Mouse (Mus musculus): ENCODE data around the gene Gad1. TPM values are rescaled to one million over a fixed set of nuclear protein-coding genes. Genes with fewer than 3 reads are reported as not detected.

Gene Gad1
- polyA plus RNA-seq, 1 experiment from 2014 or later: 105 TPM

DNA sequence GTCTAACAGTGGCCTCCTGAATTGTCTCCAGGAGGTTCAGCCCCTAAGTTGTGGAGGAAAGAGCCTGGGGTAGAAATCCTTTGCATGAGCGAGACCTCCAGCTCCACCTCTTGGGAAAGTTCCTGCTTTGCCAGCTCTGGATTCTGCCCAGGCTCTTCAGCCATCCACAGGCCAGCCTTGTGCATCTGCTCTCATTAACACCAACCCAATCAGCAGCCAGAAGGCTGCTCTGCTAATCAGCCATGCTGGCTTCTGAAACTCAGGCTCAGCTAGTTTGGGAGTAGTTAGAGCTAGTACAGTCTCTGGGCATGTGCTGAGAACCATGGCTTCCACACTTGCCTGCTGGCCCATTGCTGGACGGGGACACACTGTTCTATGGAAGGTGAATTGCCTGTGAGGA lies 43.0 kb downstream of the Gad1 start:
- Histone ChIP-seq H3K4me1 (replicated peaks) (peaks cover 11% of the 10 kb centered on the region), H3K27ac (replicated peaks) (no peak overlapping the region), H3K9ac (no peak overlapping the region), H3K4me2 (no peak overlapping the region), H3K4me3 (no peak overlapping the region), H3K9me3 (no peaks in the 10 kb centered on the region), H3K36me3 (peaks cover 11% of the 10 kb centered on the region; the same call in 1 of the 2 replicates), H3K27me3 (no peaks in the 10 kb centered on the region)
- whole genome bisulfite sequencing: 66% methylated on average over 2 of the region's 2 CpGs
- no peak for ATAC-seq (ENCODE audit: low FRiP score, low read depth)

DNA sequence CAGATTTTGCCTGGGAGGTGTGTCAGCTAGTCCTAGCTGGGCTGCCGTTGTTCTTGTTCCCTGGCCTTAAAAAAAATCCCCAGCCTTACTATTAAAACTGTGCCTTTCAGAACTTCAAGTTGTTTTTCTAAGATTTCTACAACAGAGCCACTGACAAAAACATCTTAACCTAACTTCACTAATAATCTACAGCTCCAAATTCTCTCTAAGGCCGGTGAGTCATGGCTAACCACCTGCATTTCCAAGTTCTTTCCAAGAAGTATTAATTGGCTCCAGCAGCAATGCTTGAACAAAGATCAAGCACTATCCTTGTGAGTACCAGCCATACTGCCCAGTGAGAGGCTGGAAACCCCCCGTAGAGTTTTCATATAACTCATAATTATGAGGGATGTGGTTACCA lies 56.9 kb downstream of the Gad1 start:
- H3K4me1 ChIP-seq (replicated peaks): no peaks in the 10 kb centered on the region
- H3K36me3 ChIP-seq: no peaks in the 10 kb centered on the region
- no peak for ATAC-seq (ENCODE audit: low FRiP score, low read depth)
- 82% methylated on average over 3 of the region's 3 CpGs for WGBS
- H3K9ac ChIP-seq: no peak overlapping the region
- no peak overlapping the region for H3K27ac ChIP-seq (replicated peaks)
- no peak overlapping the region for H3K4me3 ChIP-seq
- H3K4me2 ChIP-seq: no peak overlapping the region
- H3K9me3 ChIP-seq: no peaks in the 10 kb centered on the region
- no peaks in the 10 kb centered on the region for H3K27me3 ChIP-seq

DNA sequence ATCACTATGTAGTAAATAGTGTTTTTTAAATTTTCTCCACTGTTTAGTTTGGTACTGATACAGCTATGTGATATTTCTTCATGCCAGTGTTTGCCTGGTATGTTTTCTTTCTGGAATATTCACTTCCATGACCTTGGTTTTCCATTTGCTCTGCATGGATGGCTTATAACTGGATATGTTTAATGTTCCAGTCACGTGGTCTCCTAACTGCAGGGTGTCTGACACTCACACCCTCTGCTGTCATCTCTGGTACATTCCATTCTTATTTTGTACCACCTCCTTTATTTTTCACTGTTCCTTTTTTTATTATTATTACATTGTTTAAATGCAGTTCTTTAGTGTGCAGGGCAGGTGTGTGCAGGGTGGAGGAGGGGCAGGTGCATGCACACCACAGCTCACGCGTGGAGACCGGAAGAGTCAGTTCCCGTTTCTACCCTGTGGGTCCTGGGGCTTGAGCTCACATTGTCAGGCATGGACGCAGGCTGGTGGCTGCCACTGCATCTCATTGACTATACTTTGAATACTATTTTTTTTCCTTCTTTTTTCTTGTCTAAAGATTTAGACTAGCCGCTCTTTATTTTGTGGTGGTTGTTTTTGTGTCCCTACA lies 62.0 kb downstream of the Gad1 start:
- Histone ChIP-seq H3K4me2 (no peak overlapping the region), H3K36me3 (no peaks in the 10 kb centered on the region), H3K27me3 (no peaks in the 10 kb centered on the region), H3K4me3 (no peak overlapping the region), H3K9ac (no peak overlapping the region), H3K9me3 (no peaks in the 10 kb centered on the region), H3K4me1 (replicated peaks) (no peaks in the 10 kb centered on the region), H3K27ac (replicated peaks) (no peak overlapping the region)
- ATAC-seq (ENCODE audit: low FRiP score, low read depth): no peak
- 86% methylated on average over 7 of the region's 7 CpGs for WGBS

DNA sequence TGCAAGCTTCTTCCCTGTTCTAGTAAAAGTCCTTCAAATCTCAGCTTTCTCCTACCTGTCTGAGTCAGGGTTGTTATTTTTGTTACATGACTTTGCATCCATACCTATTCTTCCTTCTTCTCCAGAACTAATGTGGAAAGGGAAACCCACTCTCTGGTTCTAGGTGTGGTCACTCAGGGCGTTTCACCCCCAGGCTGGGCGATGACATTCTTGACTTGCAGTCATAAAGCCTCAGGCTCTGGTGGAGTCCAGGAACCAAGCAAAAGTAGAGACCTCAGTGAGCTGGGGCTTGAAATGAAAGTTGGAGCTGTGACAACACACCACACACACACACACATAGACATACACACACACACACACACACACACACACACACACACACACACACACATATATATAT lies 63.2 kb downstream of the Gad1 start:
- H3K27ac ChIP-seq (replicated peaks): no peak overlapping the region

DNA sequence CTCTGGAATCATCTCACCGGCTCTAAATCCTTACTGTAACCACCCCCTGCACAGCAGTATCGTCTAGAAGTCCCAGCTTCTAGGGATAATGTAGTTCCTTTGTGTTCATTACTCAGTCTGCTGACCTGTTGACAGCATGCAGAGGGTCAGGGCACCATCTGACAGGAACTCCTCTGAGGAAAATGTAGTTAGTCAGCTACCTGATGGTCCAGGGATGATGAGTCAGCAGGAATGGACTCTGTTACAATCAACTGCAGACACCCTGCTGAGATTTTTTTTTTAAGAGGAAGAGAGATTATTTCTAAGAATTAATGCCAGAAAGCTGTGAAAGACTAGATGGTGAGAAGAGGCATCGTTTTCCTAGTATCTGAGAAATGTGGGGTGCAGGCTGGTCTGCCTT lies 63.7 kb downstream of the Gad1 start:
- Histone ChIP-seq H3K4me2 (no peak overlapping the region), H3K9ac (no peak overlapping the region), H3K27me3 (no peaks in the 10 kb centered on the region), H3K27ac (replicated peaks) (no peak overlapping the region), H3K36me3 (no peaks in the 10 kb centered on the region), H3K4me1 (replicated peaks) (no peaks in the 10 kb centered on the region), H3K9me3 (no peaks in the 10 kb centered on the region), H3K4me3 (no peak overlapping the region)
- ATAC-seq (ENCODE audit: low FRiP score, low read depth): no peak
- WGBS: 60% methylated on average over 3 of the region's 3 CpGs

More for the DNA sequence above, 63.2 kb downstream of the Gad1 start:
- Histone ChIP-seq H3K4me3 (no peak overlapping the region), H3K9ac (no peak overlapping the region), H3K36me3 (no peaks in the 10 kb centered on the region), H3K4me2 (no peak overlapping the region), H3K4me1 (replicated peaks) (no peaks in the 10 kb centered on the region), H3K9me3 (no peaks in the 10 kb centered on the region), H3K27me3 (no peaks in the 10 kb centered on the region)
- ATAC-seq (ENCODE audit: low FRiP score, low read depth): no peak
- WGBS: 80% methylated on average over 2 of the region's 2 CpGs

DNA sequence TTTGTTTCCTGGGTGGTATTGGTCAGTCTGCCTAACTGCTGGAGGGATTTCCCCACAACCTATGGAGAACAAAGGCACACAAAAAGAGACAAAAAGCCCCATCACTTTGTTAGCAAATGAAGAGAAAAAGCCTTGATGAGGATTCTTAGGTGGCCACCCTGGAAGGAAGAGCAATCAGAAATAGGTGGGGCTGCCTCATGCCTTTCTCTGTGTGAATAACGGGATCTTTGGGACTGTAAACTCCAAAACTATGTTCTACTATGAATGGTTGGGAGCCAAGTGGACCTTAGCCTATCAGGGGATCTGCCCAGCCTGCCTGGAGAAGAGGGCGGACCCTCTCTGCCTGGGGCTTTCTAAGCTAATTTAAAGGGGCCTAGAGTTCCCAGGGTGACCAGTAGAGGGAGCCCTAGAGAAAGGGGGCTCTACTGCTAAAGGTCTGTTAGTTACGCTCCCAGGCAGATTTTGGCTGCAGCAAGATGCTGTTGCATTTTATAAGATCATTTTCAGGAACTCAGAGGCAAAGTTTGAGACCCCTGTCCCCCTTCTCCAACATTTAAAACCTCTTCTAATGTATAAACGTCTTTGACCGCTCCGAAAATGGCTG lies 66.5 kb downstream of the Gad1 start:
- no peak overlapping the region for H3K4me3 ChIP-seq
- H3K27me3 ChIP-seq: no peaks in the 10 kb centered on the region
- H3K9me3 ChIP-seq: no peaks in the 10 kb centered on the region
- H3K4me1 ChIP-seq (replicated peaks): no peaks in the 10 kb centered on the region
- WGBS: 83% methylated on average over 6 of the region's 6 CpGs
- no peak overlapping the region for H3K4me2 ChIP-seq
- H3K27ac ChIP-seq (replicated peaks): no peak overlapping the region
- H3K36me3 ChIP-seq: no peaks in the 10 kb centered on the region
- ATAC-seq (ENCODE audit: low FRiP score, low read depth): no peak
- H3K9ac ChIP-seq: no peak overlapping the region

DNA sequence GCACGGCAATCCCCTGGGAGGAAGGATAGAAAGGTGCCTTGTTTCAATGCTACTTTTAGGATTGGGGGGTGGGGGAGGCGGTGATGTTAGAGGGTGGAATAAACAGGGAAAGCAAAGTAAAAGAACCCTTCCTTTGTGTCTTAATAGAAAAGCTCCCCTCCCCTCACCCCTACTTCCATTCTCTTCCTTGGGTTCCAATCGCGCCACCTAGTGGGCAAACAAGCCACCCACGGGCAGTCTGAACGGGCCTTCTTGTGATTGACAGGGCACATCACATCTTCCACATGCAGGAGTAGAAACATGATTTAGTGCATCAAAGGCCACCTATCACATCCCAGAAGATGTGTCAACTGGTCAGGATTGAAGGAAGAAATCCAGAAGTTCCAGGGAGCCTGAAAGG lies 67.4 kb downstream of the Gad1 start:
- 15% methylated on average over 6 of the region's 6 CpGs for WGBS
- H3K36me3 ChIP-seq: no peaks in the 10 kb centered on the region
- no peak for ATAC-seq (ENCODE audit: low FRiP score, low read depth)
- H3K4me3 ChIP-seq: no peak overlapping the region
- no peaks in the 10 kb centered on the region for H3K9me3 ChIP-seq
- no peak overlapping the region for H3K9ac ChIP-seq
- no peak overlapping the region for H3K27ac ChIP-seq (replicated peaks)
- no peak overlapping the region for H3K4me2 ChIP-seq
- no peaks in the 10 kb centered on the region for H3K27me3 ChIP-seq
- H3K4me1 ChIP-seq (replicated peaks): no peaks in the 10 kb centered on the region

DNA sequence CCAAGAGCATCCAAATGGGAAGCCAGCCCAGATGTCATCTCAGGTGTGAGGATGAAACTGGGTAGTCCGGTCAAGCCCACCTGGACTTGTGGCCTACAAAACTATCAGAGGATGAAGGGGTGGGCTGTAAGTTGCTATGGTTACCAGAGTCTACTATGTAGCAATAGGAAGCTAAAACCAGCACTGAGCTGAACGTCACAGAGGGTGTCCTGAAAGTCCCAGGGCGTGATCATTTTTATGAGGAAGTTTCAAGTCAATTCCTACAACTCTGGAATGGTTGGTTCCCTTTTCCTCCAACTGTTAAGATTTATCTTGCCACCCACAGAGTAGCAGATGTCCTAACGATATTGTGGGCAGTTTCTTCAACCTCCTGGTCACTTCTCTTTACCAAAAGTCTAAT lies 69.4 kb downstream of the Gad1 start:
- Histone ChIP-seq H3K4me1 (replicated peaks) (no peaks in the 10 kb centered on the region), H3K4me2 (no peak overlapping the region), H3K36me3 (no peaks in the 10 kb centered on the region), H3K27ac (replicated peaks) (no peak overlapping the region), H3K9ac (no peak overlapping the region), H3K4me3 (no peak overlapping the region), H3K9me3 (no peaks in the 10 kb centered on the region), H3K27me3 (no peaks in the 10 kb centered on the region)
- ATAC-seq (ENCODE audit: low FRiP score, low read depth): no peak
- WGBS: 71% methylated on average over 4 of the region's 4 CpGs

DNA sequence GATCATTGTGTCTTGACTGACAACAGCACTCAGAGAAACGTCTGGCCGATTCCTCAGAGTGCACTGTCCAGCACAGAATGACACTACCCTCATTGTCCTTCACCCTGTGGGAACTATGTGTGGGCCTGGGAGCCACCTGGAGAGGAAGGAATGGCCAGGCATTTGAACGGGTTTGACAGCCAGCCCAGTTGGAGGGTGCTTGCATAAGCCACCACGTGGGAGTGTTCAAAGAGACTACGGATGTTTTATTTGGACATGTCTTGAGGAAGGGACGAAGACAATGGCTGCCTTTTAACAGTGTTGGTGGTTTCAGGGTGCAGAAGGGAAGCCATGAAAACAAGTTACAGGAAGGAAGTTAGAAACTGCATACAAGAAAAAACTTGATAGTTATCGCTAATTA lies 72.9 kb downstream of the Gad1 start:
- no peak for ATAC-seq (ENCODE audit: low FRiP score, low read depth)
- no peak overlapping the region for H3K4me2 ChIP-seq
- peaks cover 15% of the 10 kb centered on the region for H3K4me1 ChIP-seq (replicated peaks)
- WGBS: 61% methylated on average over 7 of the region's 7 CpGs
- no peak overlapping the region for H3K9ac ChIP-seq
- H3K9me3 ChIP-seq: no peaks in the 10 kb centered on the region
- H3K36me3 ChIP-seq: no peaks in the 10 kb centered on the region
- no peak overlapping the region for H3K27ac ChIP-seq (replicated peaks)
- no peak overlapping the region for H3K4me3 ChIP-seq
- H3K27me3 ChIP-seq: no peaks in the 10 kb centered on the region

DNA sequence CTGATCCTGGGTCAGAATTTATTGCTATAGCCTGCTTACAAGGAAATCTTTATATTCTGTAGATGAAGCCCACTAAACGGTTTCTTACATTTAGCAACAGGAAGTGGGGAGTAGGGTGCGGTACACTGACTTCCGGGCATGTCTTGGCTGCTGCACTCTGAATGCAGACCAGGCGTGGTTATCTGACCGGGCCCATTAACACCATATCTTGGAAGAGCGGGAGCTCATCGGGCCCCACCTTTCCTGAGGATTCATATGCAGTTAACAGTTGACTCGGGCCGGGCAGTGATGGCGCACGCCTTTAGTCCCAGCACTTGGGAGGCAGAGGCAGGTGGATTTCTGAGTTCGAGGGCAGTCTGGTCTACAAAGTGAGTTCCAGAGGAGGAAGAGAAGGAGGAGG lies 75.5 kb downstream of the Gad1 start:
- ATAC-seq (ENCODE audit: low FRiP score, low read depth): no peak
- H3K27me3 ChIP-seq: no peaks in the 10 kb centered on the region
- H3K27ac ChIP-seq (replicated peaks): no peak overlapping the region
- H3K4me1 ChIP-seq (replicated peaks): peaks cover 15% of the 10 kb centered on the region
- no peaks in the 10 kb centered on the region for H3K36me3 ChIP-seq
- H3K4me2 ChIP-seq: no peak overlapping the region
- 92% methylated on average over 12 of the region's 12 CpGs for WGBS
- H3K9me3 ChIP-seq: no peaks in the 10 kb centered on the region
- no peak overlapping the region for H3K4me3 ChIP-seq
- no peak overlapping the region for H3K9ac ChIP-seq

DNA sequence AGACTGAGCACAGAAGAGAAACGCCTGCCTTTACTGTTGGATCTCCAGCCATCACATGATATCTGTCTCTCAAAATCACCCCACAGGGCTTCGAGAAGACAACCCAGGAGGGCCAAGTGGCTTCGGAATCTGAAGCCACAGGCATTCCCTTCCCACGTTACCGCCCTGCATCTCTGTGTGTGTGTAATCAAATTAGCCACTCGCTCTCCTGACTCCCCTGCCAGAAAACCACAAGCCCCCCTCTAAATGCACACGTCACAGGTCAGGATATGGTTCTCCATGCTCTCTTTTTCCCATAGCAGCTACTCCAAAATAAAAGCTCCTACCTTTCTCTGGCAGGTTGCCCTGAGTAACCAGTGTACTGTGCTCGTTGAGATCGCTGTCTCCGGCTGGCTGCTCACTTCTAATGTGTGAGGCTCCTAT lies 76.5 kb downstream of the Gad1 start:
- Histone ChIP-seq H3K27me3 (no peaks in the 10 kb centered on the region), H3K4me2 (peak overlapping the region; percentile 53), H3K4me3 (peak overlapping the region; percentile 30), H3K4me1 (replicated peaks) (peaks cover 15% of the 10 kb centered on the region), H3K27ac (replicated peaks) (peak overlapping the region; percentile 69), H3K36me3 (no peaks in the 10 kb centered on the region), H3K9me3 (no peaks in the 10 kb centered on the region), H3K9ac (peak overlapping the region; percentile 6; the same call in 1 of the 2 replicates)
- 9% methylated on average over 10 of the region's 10 CpGs for WGBS
- ATAC-seq (ENCODE audit: low FRiP score, low read depth): peak; percentile 93

DNA sequence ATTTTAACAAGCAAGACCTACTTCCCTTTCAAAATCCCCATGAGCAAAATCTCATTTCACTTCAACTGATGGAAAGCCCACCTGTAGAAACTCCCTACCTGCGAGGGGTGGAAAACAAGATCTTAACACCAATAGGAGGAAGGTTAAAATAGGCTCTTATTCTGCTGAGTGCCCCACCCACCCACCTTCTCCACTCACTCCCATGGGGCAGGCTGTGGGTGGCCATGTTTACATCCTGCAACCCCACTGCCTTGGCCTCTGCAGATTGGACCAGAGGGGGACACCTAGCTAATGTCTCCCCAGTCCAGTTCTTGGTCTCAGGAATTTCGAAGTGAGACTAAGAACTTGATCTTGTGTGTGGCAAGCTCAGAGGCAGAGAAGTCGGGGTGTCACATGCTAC lies 77.0 kb downstream of the Gad1 start:
- H3K27ac ChIP-seq (replicated peaks): peak overlapping the region; percentile 69; the same call in 1 of the 2 replicates
- peaks cover 15% of the 10 kb centered on the region for H3K4me1 ChIP-seq (replicated peaks)
- H3K9me3 ChIP-seq: no peaks in the 10 kb centered on the region
- peak overlapping the region; percentile 53 for H3K4me2 ChIP-seq
- ATAC-seq (ENCODE audit: low FRiP score, low read depth): no peak
- WGBS: 71% methylated on average over 3 of the region's 3 CpGs
- no peak overlapping the region for H3K9ac ChIP-seq
- no peaks in the 10 kb centered on the region for H3K36me3 ChIP-seq
- peak overlapping the region; percentile 30 for H3K4me3 ChIP-seq
- no peaks in the 10 kb centered on the region for H3K27me3 ChIP-seq

DNA sequence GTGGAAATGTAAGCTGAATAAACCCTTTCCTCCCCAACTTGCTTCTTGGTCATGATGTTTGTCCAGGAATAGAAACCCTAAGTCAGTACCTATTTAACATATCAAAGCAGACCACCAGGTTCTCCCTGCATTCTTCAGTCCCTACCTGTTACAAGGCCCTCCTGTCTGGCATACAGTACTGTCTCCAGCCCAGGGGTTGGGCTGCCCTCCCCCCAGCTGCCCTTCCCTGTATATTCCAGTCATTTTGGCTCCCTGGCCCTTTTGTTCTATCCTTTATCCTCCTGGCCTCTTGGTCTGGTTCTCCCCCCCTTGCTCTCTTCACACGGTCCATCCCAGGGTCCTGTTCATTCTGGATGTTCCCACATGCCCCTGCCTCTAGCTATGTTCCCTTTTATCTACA lies 78.4 kb downstream of the Gad1 start:
- H3K27ac ChIP-seq (replicated peaks): no peak overlapping the region
- H3K4me2 ChIP-seq: no peak overlapping the region
- no peaks in the 10 kb centered on the region for H3K36me3 ChIP-seq
- H3K9me3 ChIP-seq: no peaks in the 10 kb centered on the region
- no peak overlapping the region for H3K4me3 ChIP-seq
- no peak for ATAC-seq (ENCODE audit: low FRiP score, low read depth)
- peaks cover 15% of the 10 kb centered on the region for H3K4me1 ChIP-seq (replicated peaks)
- H3K27me3 ChIP-seq: no peaks in the 10 kb centered on the region
- H3K9ac ChIP-seq: no peak overlapping the region
- WGBS: 96% methylated on average over 1 of the region's 1 CpGs

Measured in hindbrain, embryonic 15.5 days (tissue).